32 mouse cellular contexts compared by ENCODE assay signal in the genomic region with DNA sequence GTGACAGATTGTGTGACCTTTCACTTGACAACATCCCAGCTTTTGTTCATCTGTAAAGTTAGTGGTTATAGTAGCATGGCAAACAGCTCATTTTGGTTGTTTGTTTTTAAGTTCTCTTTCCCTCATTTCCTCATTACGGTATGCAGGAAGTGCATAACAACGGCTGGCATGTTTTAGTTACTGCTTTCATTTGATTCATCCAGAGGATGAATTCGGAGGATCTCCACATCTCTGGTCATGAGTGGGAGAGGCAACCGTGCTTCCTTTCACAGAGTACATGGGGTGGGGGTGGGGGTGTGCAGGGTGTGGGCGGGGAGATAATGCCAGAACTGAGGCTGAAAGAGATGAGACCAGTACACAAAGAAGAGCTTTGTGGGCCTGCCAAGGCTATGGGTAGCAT. TPM values are rescaled to one million over a fixed set of nuclear protein-coding genes. Genes with fewer than 3 reads are reported as not detected.
DNase-seq lines count a peak whose midpoint lies in the region; ATAC-seq and TF ChIP-seq lines count a peak whose summit lies in the region.
"Had no signal": no experiment of that assay in that cellular context is flagged by ENCODE, and none has a peak within 500 bp of the region (broad histone marks: within the 10 kb centered on the region; RNA-seq: fewer than 3 reads in every experiment).

No protein-coding gene starts in this region.

- H3K27me3 ChIP-seq in midbrain, embryonic 15.5 days (replicated peaks) = no peaks in the 10 kb centered on the region
- no peaks in the 10 kb centered on the region for H3K27me3 ChIP-seq in midbrain, postnatal 0 days (ENCODE audit: insufficient read depth, low read length)
- H3K27me3 ChIP-seq: embryonic facial prominence, embryonic 15.5 days; forebrain, embryonic 12.5 days; hindbrain, embryonic 13.5 days; liver, embryonic 12.5 days; megakaryocyte, embryonic 14.5 days; midbrain, embryonic 12.5 days; neural tube, embryonic 15.5 days; Patski had no signal

- H3K36me3 ChIP-seq in midbrain, embryonic 15.5 days (replicated peaks) = no peaks in the 10 kb centered on the region
- no peaks in the 10 kb centered on the region for H3K36me3 ChIP-seq in midbrain, postnatal 0 days (ENCODE audit: insufficient read depth, low read length)
- H3K36me3 ChIP-seq: embryonic facial prominence, embryonic 10.5 days; embryonic facial prominence, embryonic 15.5 days; forebrain, embryonic 12.5 days; G1E; hindbrain, embryonic 13.5 days; liver, embryonic 12.5 days; midbrain, embryonic 12.5 days; neural tube, embryonic 15.5 days had no signal

- 78% methylated on average over 5 of the region's 5 CpGs for WGBS in midbrain, embryonic 15.5 days
- 70% methylated on average over 5 of the region's 5 CpGs for WGBS in midbrain, postnatal 0 days

- no peak overlapping the region for H3K4me3 ChIP-seq in midbrain, embryonic 15.5 days
- no peak overlapping the region for H3K4me3 ChIP-seq in midbrain, postnatal 0 days (ENCODE audit: low read depth, low read length)
- H3K4me3 ChIP-seq: embryonic facial prominence, embryonic 10.5 days; embryonic facial prominence, embryonic 15.5 days; forebrain, embryonic 12.5 days; hindbrain, embryonic 13.5 days; layer of hippocampus, adult 2 months; liver, embryonic 12.5 days; midbrain, embryonic 12.5 days; neural tube, embryonic 15.5 days had no signal

- no peaks in the 10 kb centered on the region for H3K4me1 ChIP-seq in midbrain, embryonic 15.5 days
- H3K4me1 ChIP-seq in midbrain, postnatal 0 days (ENCODE audit: insufficient read depth, low read length) = no peaks in the 10 kb centered on the region
- H3K4me1 ChIP-seq: forebrain, embryonic 12.5 days; hindbrain, embryonic 13.5 days; liver, embryonic 12.5 days; midbrain, embryonic 12.5 days; neural tube, embryonic 15.5 days had no signal

- TF ChIP-seq CTCF in midbrain, postnatal 0 days (IDR thresholded peaks at IDR 0.05) = no peak

- H3K4me2 ChIP-seq in midbrain, embryonic 15.5 days = no peak overlapping the region
- no peak overlapping the region for H3K4me2 ChIP-seq in midbrain, postnatal 0 days (ENCODE audit: low read depth, low read length, poor library complexity, severe bottlenecking)
- H3K4me2 ChIP-seq: embryonic facial prominence, embryonic 15.5 days; forebrain, embryonic 12.5 days; hindbrain, embryonic 13.5 days; liver, embryonic 12.5 days; midbrain, embryonic 12.5 days; neural tube, embryonic 15.5 days had no signal

- H3K9ac ChIP-seq in midbrain, embryonic 15.5 days = no peak overlapping the region
- H3K9ac ChIP-seq in midbrain, postnatal 0 days (replicated peaks; ENCODE audit: low read length, poor library complexity, severe bottlenecking) = no peak overlapping the region
- H3K9ac ChIP-seq: embryonic facial prominence, embryonic 15.5 days; forebrain, embryonic 12.5 days; forebrain, postnatal 0 days; hindbrain, embryonic 13.5 days; liver, embryonic 12.5 days; liver, postnatal 0 days; midbrain, embryonic 12.5 days; neural tube, embryonic 15.5 days had no signal

- no peak overlapping the region for H3K27ac ChIP-seq in midbrain, embryonic 15.5 days
- no peak overlapping the region for H3K27ac ChIP-seq in midbrain, postnatal 0 days (ENCODE audit: low read depth, low read length)
- H3K27ac ChIP-seq: embryonic facial prominence, embryonic 10.5 days; embryonic facial prominence, embryonic 15.5 days; forebrain, embryonic 12.5 days; hindbrain, embryonic 13.5 days; layer of hippocampus, adult 2 months; liver, embryonic 12.5 days; midbrain, embryonic 12.5 days; neural tube, embryonic 15.5 days had no signal

- DNase-seq in frontal cortex, postnatal 25 days (ENCODE audit: low spot score in 2 of 2) = no peak
- DNase-seq in midbrain, postnatal 0 days (ENCODE audit: low spot score) = no peak
- DNase-seq in induced T-regulatory cell, adult 2 months (ENCODE audit: low read depth) = peak; percentile 33
- no peak for DNase-seq in adrenal gland, postnatal 36 days
- DNase-seq in ovary, postnatal 36 days (ENCODE audit: low spot score) = no peak
- DNase-seq: adrenal gland, postnatal 14 days; cerebellum, adult 2 months; cerebellum, postnatal 14 days; forebrain, postnatal 0 days; gastrocnemius, postnatal 14 days; heart, adult 18-20 months; heart, postnatal 36 days; kidney, adult 18-20 months; kidney, postnatal 36 days; left cerebral cortex, postnatal 4 days; liver, postnatal 0 days; lung, postnatal 36 days; thymus, postnatal 25 days had no signal

- ATAC-seq in frontal cortex, adult (ENCODE audit: low TSS enrichment) = peak; percentile 52
- ATAC-seq in midbrain, embryonic 15.5 days (replicated peaks) = 0 out of 2 replicates have a peak, but pooled peaks have one; percentile 37
- no peak for ATAC-seq in midbrain, postnatal 0 days (ENCODE audit: low FRiP score)
- ATAC-seq in monocyte, adult 5-6 weeks (replicated peaks; ENCODE audit: insufficient number of reproducible peaks, low FRiP score, low TSS enrichment, poor library complexity, severe bottlenecking) = no peak
- ATAC-seq: forebrain, postnatal 0 days; liver, embryonic 12.5 days; liver, postnatal 0 days; Patski had no signal

- no peaks in the 10 kb centered on the region for H3K9me3 ChIP-seq in midbrain, embryonic 15.5 days
- H3K9me3 ChIP-seq in midbrain, postnatal 0 days (ENCODE audit: low read length) = no peaks in the 10 kb centered on the region
- H3K9me3 ChIP-seq: embryonic facial prominence, embryonic 10.5 days; embryonic facial prominence, embryonic 15.5 days; forebrain, embryonic 12.5 days; G1E; hindbrain, embryonic 13.5 days; liver, embryonic 12.5 days; midbrain, embryonic 12.5 days; neural tube, embryonic 15.5 days had no signal

RNA-seq across cellular contexts. Expression of gene Nt5e, which starts 19.9 kb away (rescaled TPM):
- 0.95 and 1.3 TPM in 2 replicates for polyA plus RNA-seq in midbrain, embryonic 15.5 days (2015; fragmentation: Nextera tagmentation; extraction: Ambion mirVana)
- total RNA-seq in midbrain, postnatal 0 days (2014; rRNA removed) = 4.2 and 5.3 TPM in 2 replicates
- 2.2 and 2.6 TPM in 2 replicates for polyA plus RNA-seq in midbrain, postnatal 0 days (2015; fragmentation: Nextera tagmentation; extraction: Ambion mirVana)
- 4.6 to 8.6 TPM (median 4.9 TPM) in 3 replicates for total RNA-seq in monocyte, adult 5-6 weeks (2017)
- total RNA-seq in adrenal gland, postnatal 36 days (2021) = 10 to 100 TPM; 13.3 to 14.3 TPM
- polyA plus RNA-seq: G1E had no signal

Comparison
In these comparisons a context has a peak if more than half of its experiments do, and no peak if none do; other contexts are left out.
1. ATAC-seq: peak in frontal cortex, adult (single experiment) and midbrain, embryonic 15.5 days (single experiment); none in midbrain, postnatal 0 days (single experiment) and monocyte, adult 5-6 weeks (single experiment).